Comparison of ENCODE assay signal across 19 mouse cellular contexts in the genomic region with DNA sequence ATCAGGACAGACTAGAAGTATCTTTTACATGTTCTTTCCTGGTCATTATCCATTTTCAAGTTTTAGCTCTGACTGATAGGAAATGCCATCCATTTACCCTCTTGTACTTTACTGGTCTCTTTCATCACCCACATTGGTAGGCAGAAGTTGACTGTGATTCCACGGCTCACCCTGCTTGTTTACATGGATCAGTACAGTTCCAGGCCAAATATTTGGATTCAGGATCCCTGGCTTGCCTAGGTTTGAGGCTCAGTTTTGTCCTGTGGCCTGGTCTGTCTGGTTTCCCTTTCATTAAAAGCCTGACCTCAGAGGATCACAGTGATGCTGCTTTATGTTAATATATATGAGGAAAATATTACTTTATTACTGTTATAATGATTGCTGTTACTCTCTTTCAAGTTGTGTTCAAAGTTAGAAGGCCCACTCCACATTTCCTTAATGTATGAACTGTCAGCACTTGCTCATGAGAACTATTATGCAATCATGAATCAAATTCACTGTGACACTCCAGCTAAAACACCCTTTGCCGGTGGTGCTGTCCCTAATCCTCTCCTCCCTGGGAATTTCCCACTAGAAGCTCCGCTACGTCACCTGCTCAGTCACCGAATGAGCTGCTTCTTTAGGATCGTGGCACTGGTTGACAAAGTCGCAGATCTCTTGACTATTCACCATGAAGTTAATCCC.
"Had no signal": no experiment of that assay in that cellular context is flagged by ENCODE, and none has a peak within 500 bp of the region (broad histone marks: within the 10 kb centered on the region; RNA-seq: fewer than 3 reads in every experiment).

No protein-coding gene starts in this region.

- H3K9me3 ChIP-seq: intestine, embryonic 15.5 days; kidney, embryonic 15.5 days; limb, embryonic 10.5 days; limb, embryonic 13.5 days; lung, embryonic 15.5 days; megakaryocyte, embryonic 14.5 days; midbrain, embryonic 10.5 days; stomach, embryonic 15.5 days had no signal

- H3K4me3 ChIP-seq: intestine, embryonic 15.5 days; kidney, embryonic 15.5 days; limb, embryonic 10.5 days; limb, embryonic 13.5 days; lung, embryonic 15.5 days; megakaryocyte, embryonic 14.5 days; midbrain, embryonic 10.5 days; stomach, embryonic 15.5 days had no signal

- H3K27ac ChIP-seq: intestine, embryonic 15.5 days; kidney, embryonic 15.5 days; limb, embryonic 10.5 days; limb, embryonic 13.5 days; lung, embryonic 15.5 days; midbrain, embryonic 10.5 days; stomach, embryonic 15.5 days had no signal

- ATAC-seq: intestine, embryonic 15.5 days had no signal

- H3K4me1 ChIP-seq: intestine, embryonic 15.5 days; kidney, embryonic 15.5 days; limb, embryonic 10.5 days; limb, embryonic 13.5 days; lung, embryonic 15.5 days; megakaryocyte, embryonic 14.5 days; midbrain, embryonic 10.5 days; stomach, embryonic 15.5 days had no signal

- DNase-seq: kidney, adult 11 months; kidney, adult 8-10 months; kidney, postnatal 10 days; kidney, postnatal 36 days; lung, adult 18-20 months; lung, postnatal 10 days; lung, postnatal 36 days; midbrain, embryonic 14.5 days; spleen, adult 18-20 months; thymus, adult 18-20 months; thymus, postnatal 36 days had no signal

- H3K36me3 ChIP-seq: intestine, embryonic 15.5 days; stomach, embryonic 15.5 days had no signal

- H3K9ac ChIP-seq: intestine, embryonic 15.5 days; kidney, embryonic 15.5 days; limb, embryonic 13.5 days; lung, embryonic 15.5 days; stomach, embryonic 15.5 days had no signal

- H3K4me2 ChIP-seq: intestine, embryonic 15.5 days; kidney, embryonic 15.5 days; limb, embryonic 13.5 days; lung, embryonic 15.5 days; stomach, embryonic 15.5 days had no signal

- H3K27me3 ChIP-seq: intestine, embryonic 15.5 days; kidney, embryonic 15.5 days; limb, embryonic 13.5 days; lung, embryonic 15.5 days; megakaryocyte, embryonic 14.5 days; stomach, embryonic 15.5 days had no signal
